Mouse (Mus musculus) kidney, adult 2 months (tissue): Measurements from ENCODE around the gene Tuba1c. TPM values are rescaled to one million over a fixed set of nuclear protein-coding genes. Genes with fewer than 3 reads are reported as not detected.
"Not testable (repeated sequence)": the region's sequence is repeated elsewhere in the genome, so short reads cannot be mapped to it uniquely, and the experiment has no call there.

ENCODE experiments used
- DNase-seq: peaks from one replicate; pipeline ENCODE4 v3.0.0; 2021
- H3K27ac ChIP-seq: fragments of 200-500 bp; 2 replicates; pipeline ENCODE4 v1.5.1; 2012; ENCODE audit warnings: low read depth, low read length, control low read depth, inconsistent platforms; ENCODE audit not compliant: insufficient read depth
- H3K27me3 ChIP-seq: fragments of 200-500 bp; replicated peaks from 2 replicates; pipeline ENCODE4 v1.6.1; 2012; ENCODE audit warnings: mild to moderate bottlenecking, moderate library complexity, low read length, inconsistent platforms; ENCODE audit not compliant: control insufficient read depth, insufficient read depth
- H3K36me3 ChIP-seq: fragments of 200-500 bp; 2 replicates; pipeline ENCODE4 v1.6.1; 2012; ENCODE audit warnings: mild to moderate bottlenecking, moderate library complexity, low read length, inconsistent platforms; ENCODE audit not compliant: control insufficient read depth, insufficient read depth
- H3K4me1 ChIP-seq: fragments of 200-500 bp; 2 replicates; pipeline ENCODE4 v1.6.1; 2011; ENCODE audit warnings: low read length; ENCODE audit not compliant: control insufficient read depth, insufficient read depth
- H3K4me3 ChIP-seq: fragments of 200-500 bp; 2 replicates; pipeline ENCODE4 v1.5.1; 2011; ENCODE audit warnings: mild to moderate bottlenecking, low read depth, low read length, control low read depth; ENCODE audit not compliant: insufficient read depth
- CTCF ChIP-seq: fragments of 200-500 bp; conservative IDR thresholded peaks from 2 replicates; pipeline ENCODE4 v1.5.1; 2011; ENCODE audit warnings: low read depth, mild to moderate bottlenecking, control low read depth, low read length, moderate library complexity, mixed read lengths; ENCODE audit not compliant: insufficient read depth, insufficient read length
- POLR2A ChIP-seq: fragments of 200-500 bp; IDR thresholded peaks from one replicate; pipeline ENCODE4 v1.6.1; 2011; ENCODE audit warnings: low read depth, low read length, control low read depth
- WGBS: fragments of 180-500 bp; shearing (Covaris S2); methylation state at CpG from one replicate; pipeline ENCODE4 v1.1.7; 2018; 5-methylcytosine and 5-hydroxymethylcytosine counted together
- polyA plus RNA-seq: library from polyadenylated mRNA; depleted of rRNA; stranded (reverse); fragments of >200 nt; gene quantifications from 2 replicates; pipeline ENCODE4 v1.2.3, GENCODE M21; 2012

The Tuba1c gene
- polyA plus RNA-seq, 1 experiment, result 128 TPM

DNA sequence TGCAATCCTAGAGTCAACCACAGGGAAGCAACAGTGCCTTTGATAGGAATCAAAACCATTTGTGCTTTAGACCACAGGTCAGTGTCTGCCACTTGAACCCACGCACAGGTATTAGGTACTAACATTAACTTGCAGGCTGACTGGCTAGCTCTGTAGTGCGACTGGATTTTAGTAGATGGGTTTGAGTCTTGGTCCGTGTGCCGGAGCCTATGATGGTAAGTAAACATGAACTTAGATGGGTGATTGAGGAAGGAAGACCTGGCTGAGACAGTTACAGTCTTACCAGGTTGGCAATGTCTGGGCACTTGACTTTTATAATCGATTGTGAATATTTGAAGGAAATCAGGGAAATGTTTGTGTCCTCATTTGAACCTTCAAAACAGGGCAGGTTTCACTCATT lies 9.1 kb downstream of the Tuba1c start:
- Histone ChIP-seq H3K27me3 (no peaks in the 10 kb centered on the region), H3K27ac (no peak overlapping the region), H3K4me3 (no peak overlapping the region), H3K36me3 (peaks cover 5% of the 10 kb centered on the region; the same call in 1 of the 2 replicates), H3K4me1 (peaks cover 9% of the 10 kb centered on the region; the same call in 1 of the 2 replicates)
- DNase-seq, result no peak
- no peak for TF ChIP-seq CTCF
- TF ChIP-seq POLR2A, result no peak
- 90% methylated on average over 5 of the region's 5 CpGs for WGBS

DNA sequence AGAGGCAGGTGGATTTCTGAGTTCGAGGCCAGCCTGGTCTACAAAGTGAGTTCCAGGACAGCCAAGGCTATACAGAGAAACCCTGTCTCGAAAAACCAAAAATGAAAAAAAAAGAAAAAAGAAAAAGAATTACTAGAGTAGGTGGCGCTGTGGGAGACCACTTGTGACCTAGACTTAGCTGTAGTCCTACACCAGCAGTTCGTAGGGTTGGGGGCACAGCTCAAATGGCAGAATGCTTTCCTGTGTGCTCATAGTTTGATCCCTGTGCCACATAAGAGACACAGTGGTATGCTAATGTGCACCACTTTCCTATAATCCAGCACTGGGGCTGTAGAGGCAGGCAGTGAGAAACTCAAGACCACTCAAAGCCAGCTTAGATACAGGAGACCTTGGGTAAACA lies 9.6 kb downstream of the Tuba1c start:
- TF ChIP-seq CTCF (no peak), POLR2A (no peak)
- Histone ChIP-seq H3K4me3 (no peak overlapping the region), H3K27ac (no peak overlapping the region), H3K4me1 (peaks cover 7% of the 10 kb centered on the region; the same call in 1 of the 2 replicates), H3K27me3 (no peaks in the 10 kb centered on the region), H3K36me3 (peaks cover 5% of the 10 kb centered on the region; the same call in 1 of the 2 replicates)
- no peak for DNase-seq
- 86% methylated on average over 4 of the region's 4 CpGs for WGBS

DNA sequence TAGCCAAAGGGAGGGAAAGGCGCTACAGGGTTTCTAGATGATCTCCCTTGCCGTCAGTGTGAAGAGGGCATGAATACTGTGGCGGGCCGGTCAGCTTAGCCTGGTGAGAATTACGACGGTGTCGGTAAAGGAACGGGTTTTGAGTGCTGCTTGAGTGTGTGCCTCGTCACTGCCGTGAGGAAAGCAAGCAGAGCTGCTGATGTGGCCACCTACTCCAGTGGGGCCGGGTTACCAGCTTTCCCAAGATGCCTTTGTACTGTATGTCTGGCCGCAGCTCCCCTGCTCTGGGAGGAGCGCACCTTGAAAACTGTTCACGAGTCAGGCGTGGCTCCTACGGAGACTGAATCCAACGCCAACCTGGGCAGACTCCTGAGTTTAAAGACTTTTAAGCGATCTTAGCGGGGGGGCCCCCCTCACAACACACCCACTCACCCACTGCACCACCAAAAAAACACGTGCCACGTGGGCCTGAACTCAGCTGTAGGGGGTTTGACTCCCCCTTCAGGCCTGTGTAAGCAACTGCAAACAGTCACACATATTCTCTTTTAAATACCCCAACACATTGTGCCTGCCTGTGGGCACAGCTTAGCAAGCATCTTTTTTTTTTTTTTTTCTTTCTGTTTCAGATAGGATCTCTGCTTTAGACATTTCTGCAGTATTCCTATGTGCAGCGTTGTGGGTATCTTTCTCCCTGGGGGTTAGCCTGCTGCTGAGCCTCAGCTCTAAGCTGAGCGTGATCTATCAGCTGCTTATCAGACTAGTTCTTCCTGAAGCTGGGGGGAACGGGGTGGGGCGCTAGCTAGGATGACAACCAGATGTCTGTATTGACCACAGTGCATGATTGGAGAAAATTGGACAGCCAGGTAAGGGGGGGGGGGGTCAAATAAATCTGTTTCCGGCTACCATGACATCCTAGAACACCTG lies 10.6 kb downstream of the Tuba1c start:
- H3K4me1 ChIP-seq, result peaks cover 2% of the 10 kb centered on the region; the same call in 1 of the 2 replicates
- no peak overlapping the region for H3K27ac ChIP-seq
- WGBS, result 71% methylated on average over 26 of the region's 26 CpGs
- H3K27me3 ChIP-seq, result no peaks in the 10 kb centered on the region
- DNase-seq, result no peak
- no peak overlapping the region for H3K4me3 ChIP-seq
- TF ChIP-seq POLR2A, result no peak
- TF ChIP-seq CTCF, result 0 out of 2 replicates have a peak, but pooled peaks have one; percentile 33
- peaks cover 3% of the 10 kb centered on the region; the same call in 1 of the 2 replicates for H3K36me3 ChIP-seq

GRCm38 (mm10) chr15:99040920-99041856 lies 11.5 kb downstream of the Tuba1c start:
- TF ChIP-seq CTCF (no peak), POLR2A (no peak)
- Histone ChIP-seq H3K27me3 (no peaks in the 10 kb centered on the region), H3K36me3 (no peaks in the 10 kb centered on the region; the same call in 1 of the 2 replicates), H3K4me3 (no peak overlapping the region), H3K27ac (no peak overlapping the region), H3K4me1 (peaks cover 2% of the 10 kb centered on the region; the same call in 1 of the 2 replicates)
- peak; percentile 43 for DNase-seq
- WGBS, result 25% methylated on average over 21 of the region's 21 CpGs

GRCm38 (mm10) chr15:99042334-99042733 lies 12.6 kb downstream of the Tuba1c start:
- Histone ChIP-seq H3K27ac (no peak overlapping the region), H3K27me3 (no peaks in the 10 kb centered on the region), H3K4me1 (peaks cover 2% of the 10 kb centered on the region; the same call in 1 of the 2 replicates), H3K4me3 (no peak overlapping the region), H3K36me3 (no peaks in the 10 kb centered on the region)
- DNase-seq, result no peak
- no peak for TF ChIP-seq CTCF
- no peak for TF ChIP-seq POLR2A
- WGBS, result 81% methylated on average over 5 of the region's 5 CpGs

GRCm38 (mm10) chr15:99044854-99045253 lies 15.2 kb downstream of the Tuba1c start:
- Histone ChIP-seq H3K27ac (no peak overlapping the region), H3K4me3 (no peak overlapping the region), H3K36me3 (no peaks in the 10 kb centered on the region), H3K27me3 (no peaks in the 10 kb centered on the region), H3K4me1 (peaks cover 2% of the 10 kb centered on the region; the same call in 1 of the 2 replicates)
- WGBS, result 31% methylated on average over 3 of the region's 3 CpGs
- TF ChIP-seq CTCF (no peak), POLR2A (no peak)
- DNase-seq, result peak; percentile 81

DNA sequence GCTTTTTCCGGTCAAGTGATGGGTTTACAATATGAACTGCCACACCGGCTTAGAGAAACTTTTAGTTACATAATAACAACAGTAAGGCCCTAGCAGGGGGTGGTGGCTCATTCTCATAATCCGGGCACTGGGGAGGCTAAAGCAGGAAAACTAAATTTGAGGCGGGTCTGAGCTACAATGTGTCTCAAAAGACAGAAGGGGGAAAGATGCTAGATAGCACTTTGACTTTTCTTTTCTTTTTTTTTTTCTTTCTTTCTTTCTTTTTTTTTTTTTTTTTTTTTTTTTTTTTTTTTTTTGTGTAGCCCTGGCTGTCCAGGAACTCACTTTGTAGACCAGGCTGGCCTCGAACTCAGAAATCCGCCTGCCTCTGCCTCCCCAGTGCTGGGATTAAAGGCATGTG lies 16.0 kb downstream of the Tuba1c start:
- not testable (repeated sequence) for H3K27ac ChIP-seq, DNase-seq, H3K27me3 ChIP-seq, H3K36me3 ChIP-seq, H3K4me3 ChIP-seq, H3K4me1 ChIP-seq
- 64% methylated on average over 6 of the region's 6 CpGs for WGBS
